Mouse (Mus musculus) ovary, postnatal 14 days (tissue): ENCODE measurements at regions not wholly inside any gene's neighbourhood (a gene's known extent, or its start where the extent isn't known, plus 50 kb on each side); places are given as distances from the start of the nearest gene placed in this dataset.

Source experiments
- DNase-seq: peaks from one replicate; pipeline ENCODE4 v3.0.0; 2022; ENCODE audit warnings: low spot score

DNA sequence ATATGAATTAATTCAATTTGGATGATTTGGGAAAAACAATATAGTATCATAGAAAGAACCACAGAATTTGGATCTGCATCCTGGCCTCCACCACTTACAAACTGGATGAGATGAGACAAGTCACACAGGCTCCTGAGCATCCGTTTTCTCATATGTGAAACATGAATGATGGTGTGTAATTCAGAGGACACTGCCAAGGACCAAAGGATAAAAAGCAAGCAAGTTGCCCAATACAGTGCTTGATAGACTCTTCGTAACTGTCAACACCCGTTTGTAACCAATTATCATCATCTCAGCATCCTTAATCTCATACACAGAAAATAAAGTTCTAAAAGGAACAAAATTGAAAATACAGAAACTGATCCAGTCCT lies 305.8 kb downstream of the Fam49a start:
- DNase-seq = no peak

DNA sequence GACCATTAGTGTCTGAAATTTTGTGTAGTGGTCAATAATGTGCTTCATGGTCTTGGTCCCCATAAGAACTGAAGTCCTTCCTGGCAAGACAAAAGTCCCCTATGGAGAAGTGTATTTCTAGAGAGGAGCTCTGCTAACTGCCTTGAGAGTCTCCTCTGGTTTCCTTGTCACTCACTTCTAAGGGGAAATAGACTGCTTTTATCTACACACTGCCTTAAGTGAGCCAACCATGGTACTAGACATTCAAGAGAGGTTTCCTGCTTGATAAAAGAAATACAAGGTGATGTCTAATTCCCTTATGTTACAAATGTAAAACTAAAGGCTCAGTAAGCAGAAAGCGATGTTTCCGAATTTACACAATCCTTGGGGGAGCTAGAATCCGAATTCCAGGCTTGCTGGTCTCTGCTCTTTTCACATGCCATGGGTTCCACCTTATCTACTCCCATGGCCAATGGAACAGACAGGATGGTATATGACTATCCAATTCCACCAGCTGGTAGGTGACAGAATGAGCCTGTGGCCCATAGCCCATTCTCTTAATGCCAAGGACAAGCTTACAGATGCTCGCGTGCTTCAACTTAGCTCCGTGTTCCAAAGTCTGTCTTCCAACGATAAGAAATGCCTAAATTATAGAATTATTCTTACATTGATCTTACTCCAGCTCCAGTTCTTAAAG lies 305.3 kb downstream of the Fam49a start:
- no peak for DNase-seq

GRCm38 (mm10) chr12:12562267-12562666 lies 300.3 kb downstream of the Fam49a start:
- no peak for DNase-seq

- DNase-seq = no peak
Observed at GRCm38 (mm10) chr12:12551818-12552217, 289.9 kb downstream of the Fam49a start.

DNA sequence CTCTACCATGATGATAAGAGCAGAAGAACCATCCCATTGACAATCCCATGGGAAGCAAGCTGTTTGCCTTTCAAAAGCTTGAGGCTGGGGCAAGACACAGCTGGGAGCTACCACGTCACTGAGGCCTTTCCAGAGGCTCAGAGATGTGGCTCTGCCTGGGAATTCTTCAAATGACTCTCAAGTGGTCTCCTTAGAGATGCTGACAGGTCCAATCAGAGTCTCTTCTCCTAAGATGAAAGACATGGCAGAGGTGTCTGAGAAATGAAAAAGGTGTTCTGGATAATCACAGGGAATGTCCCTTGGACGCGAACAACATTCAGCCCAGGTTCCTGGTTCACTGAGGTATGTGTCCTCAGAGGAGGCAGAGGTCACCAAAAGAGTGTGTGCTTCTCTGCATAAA lies 287.7 kb downstream of the Fam49a start:
- no peak for DNase-seq

- no peak for DNase-seq
Observed at GRCm38 (mm10) chr12:12548688-12549087, 286.7 kb downstream of the Fam49a start.

DNA sequence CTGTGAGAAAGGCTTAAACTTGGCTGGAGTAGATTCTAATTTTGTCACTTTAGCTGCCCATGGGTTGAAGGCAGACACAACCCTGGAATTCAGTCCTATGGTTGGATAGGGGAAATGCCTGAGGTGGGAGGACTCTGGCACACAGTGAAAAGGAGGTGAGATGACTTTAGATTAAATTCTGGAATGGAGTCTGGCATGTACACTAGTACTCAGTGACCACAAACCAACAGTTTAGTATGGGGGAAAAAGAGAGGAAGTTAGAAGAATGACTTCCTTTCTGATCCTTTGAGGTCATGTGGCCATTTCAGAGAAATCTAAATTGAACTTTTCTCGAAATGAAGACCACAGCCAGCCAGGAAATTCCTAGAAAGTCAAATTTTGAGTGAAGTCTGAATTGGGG lies 285.5 kb downstream of the Fam49a start:
- no peak for DNase-seq

GRCm38 (mm10) chr12:12546372-12547031 lies 284.6 kb downstream of the Fam49a start:
- no peak for DNase-seq

- DNase-seq = no peak
Observed at GRCm38 (mm10) chr12:12541076-12542070, 279.4 kb downstream of the Fam49a start.

DNA sequence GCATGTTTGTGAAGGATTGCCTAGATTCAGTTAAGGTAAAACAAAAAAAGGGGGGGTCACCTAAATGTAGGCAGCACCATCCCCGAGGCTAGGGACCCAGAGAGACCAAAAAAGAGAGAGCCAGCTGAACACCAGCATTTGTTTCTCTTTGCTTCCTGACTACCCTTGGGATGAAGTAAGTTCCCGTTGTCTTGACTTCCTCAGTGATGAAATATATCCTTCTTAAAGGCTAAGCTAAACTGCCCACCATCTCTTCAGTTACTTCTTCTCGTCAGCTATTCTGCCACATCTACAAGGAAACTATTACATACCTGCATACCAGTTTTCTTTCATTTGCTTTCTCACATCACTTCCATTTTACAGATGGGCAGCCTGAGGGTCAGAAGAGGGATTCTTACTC lies 277.4 kb downstream of the Fam49a start:
- no peak for DNase-seq

DNA sequence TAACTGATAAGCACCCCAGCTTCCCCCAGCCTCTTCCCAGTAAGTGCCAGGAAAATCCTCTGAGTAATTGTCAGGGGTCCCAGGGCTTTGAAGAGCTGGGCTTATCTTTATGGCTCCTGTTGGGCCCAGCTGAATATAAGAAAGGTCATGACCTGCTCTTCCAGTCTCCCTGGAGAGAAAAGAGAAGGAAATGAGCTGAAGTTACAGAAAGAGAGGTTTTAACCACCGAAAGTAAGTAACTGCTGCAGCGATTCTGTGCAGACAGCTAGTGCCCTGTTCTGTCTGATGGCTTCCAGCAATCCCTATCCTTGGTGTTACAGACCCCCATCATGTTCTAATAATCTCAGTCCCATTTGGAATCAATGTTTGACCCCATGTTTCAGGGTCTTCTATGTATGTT lies 272.8 kb downstream of the Fam49a start:
- no peak for DNase-seq

DNA sequence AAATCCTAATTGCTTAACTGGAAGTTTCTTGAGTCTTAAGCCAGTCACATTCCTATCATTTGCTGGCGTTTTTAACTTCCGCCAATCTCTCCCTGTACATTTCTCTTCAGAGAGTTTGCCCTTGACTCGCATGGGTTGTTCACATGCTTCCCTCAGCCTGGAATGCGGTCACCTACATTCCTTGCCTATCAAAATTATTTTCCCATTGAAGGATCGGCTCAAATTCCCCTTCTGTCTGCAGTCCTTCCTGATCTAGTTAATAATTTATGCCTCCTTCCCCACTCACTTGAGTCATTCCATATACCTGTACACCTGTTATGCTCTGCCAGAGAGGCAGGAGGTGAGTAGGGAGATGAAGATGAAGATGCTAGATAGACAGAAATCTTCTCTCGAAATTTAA lies 268.9 kb downstream of the Fam49a start:
- no peak for DNase-seq

DNA sequence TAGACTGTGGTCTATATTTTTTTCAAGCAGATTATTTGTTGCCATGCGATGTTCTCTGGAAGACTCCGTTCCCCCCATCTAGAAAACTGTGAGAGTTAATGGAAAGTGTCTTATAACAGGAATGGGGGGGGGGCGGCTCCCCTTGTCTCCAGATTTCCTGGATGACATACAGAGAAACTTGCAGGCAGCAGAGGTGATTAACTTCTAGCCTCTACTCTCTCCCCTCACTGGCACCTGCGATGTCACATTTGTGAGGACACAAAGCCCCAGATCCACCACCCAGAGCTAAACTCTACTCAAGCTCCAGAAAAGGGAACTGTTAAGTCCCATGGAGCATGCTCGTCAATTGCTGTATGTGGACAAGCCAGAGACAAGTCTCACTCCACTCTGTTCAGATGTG lies 267.6 kb downstream of the Fam49a start:
- DNase-seq = no peak

GRCm38 (mm10) chr12:12528478-12528981 lies 266.6 kb downstream of the Fam49a start:
- no peak for DNase-seq

GRCm38 (mm10) chr12:12527766-12528477 lies 266.0 kb downstream of the Fam49a start:
- DNase-seq = no peak

DNA sequence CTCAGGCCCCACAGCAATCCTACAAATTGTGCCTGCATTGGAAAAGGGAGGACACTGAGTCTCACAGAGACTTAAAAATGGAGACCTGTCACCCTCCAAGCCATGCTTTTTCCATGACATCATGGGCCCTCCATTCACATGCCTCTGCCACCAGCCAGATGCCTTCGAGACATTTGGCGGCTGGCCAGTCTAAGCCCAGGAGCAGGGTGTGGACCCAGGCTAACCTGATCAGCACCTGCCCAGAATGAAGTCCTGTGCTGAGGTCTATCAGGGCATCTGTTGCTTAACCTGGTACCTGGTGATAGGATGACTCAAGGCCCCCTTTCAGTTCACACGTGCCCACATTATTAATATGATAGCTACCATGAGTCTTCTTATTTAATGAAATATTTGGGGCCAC lies 265.4 kb downstream of the Fam49a start:
- no peak for DNase-seq

- DNase-seq = no peak
Observed at GRCm38 (mm10) chr12:12520311-12520852, 258.4 kb downstream of the Fam49a start.

DNA sequence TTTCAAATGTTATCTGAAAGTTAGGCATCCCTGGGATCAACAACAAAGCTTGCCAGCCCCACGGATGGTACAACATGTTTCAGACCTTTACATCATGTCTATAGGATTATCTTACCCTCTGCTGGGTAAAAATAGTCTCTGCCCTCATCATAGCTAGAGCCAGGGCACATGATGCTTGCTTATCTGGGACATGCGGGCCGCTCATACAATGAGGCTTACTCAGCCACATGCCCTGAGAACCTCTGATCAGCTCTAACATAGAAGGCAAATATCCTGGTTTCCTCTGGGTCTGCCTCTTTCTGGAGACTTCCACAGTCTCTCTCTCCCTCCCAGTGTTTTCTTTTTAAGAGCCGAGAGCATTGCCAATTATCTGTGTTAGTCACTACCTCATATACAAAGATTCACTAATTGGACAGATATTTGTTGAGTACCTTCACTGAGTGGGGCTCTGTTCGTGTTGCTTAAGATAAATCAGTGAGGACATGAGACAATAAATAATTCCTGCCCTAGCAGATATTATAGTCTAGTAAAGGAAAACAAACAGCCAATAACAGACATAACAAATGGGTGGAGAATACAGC lies 256.6 kb downstream of the Fam49a start:
- DNase-seq = no peak

- no peak for DNase-seq
Observed at GRCm38 (mm10) chr12:12517020-12517419, 255.1 kb downstream of the Fam49a start.

GRCm38 (mm10) chr12:12510764-12511163 lies 248.8 kb downstream of the Fam49a start:
- DNase-seq = no peak
